ENCODE assay signal across 14 mouse cellular contexts in genomic region chr1:37690665-37691064, GRCm38 (mm10). TPM values are rescaled to one million over a fixed set of nuclear protein-coding genes. Genes with fewer than 3 reads are reported as not detected.
DNase-seq lines count a peak whose midpoint lies in the region; ATAC-seq and TF ChIP-seq lines count a peak whose summit lies in the region.
"Had no signal": no experiment of that assay in that cellular context is flagged by ENCODE, and none has a peak within 500 bp of the region (broad histone marks: within the 10 kb centered on the region; RNA-seq: fewer than 3 reads in every experiment).

No protein-coding gene starts in this region.

- H3K4me3 ChIP-seq in layer of hippocampus, adult 2 months = no peak overlapping the region
- H3K4me3 ChIP-seq: embryonic facial prominence, embryonic 15.5 days; forebrain, embryonic 15.5 days had no signal

- TF ChIP-seq CTCF in layer of hippocampus, adult 2 months (conservative IDR thresholded peaks at IDR 0.05) = peak; percentile 67

- no peak for ATAC-seq in monocyte, adult 5-6 weeks (replicated peaks; ENCODE audit: insufficient number of reproducible peaks, low FRiP score, low TSS enrichment, poor library complexity, severe bottlenecking)
- ATAC-seq: forebrain, embryonic 15.5 days; hindbrain, embryonic 16.5 days; midbrain, embryonic 16.5 days had no signal

- no peak for DNase-seq in layer of hippocampus, adult 2 months (ENCODE audit: low spot score in 2 of 2)
- no peak for DNase-seq in layer of hippocampus, postnatal 10 days (ENCODE audit: low spot score in 2 of 2)
- peak; percentile 32 for DNase-seq in 3T3-L1 (ENCODE audit: low read depth, low spot score)
- peak; percentile 56 for DNase-seq in A20 (ENCODE audit: low read depth, low spot score)
- peak; percentile 13 for DNase-seq in c-Kit-positive CD71-positive TER-119-positive erythroid progenitor cells, embryonic 14.5 days (ENCODE audit: low spot score)
- no peak for DNase-seq in frontal cortex, postnatal 14 days (ENCODE audit: low spot score in 2 of 2)
- DNase-seq: cerebellum, postnatal 36 days; heart, postnatal 10 days; layer of hippocampus, postnatal 36 days had no signal

- H3K27ac ChIP-seq in layer of hippocampus, adult 2 months = peak overlapping the region; percentile 83
- H3K27ac ChIP-seq: embryonic facial prominence, embryonic 15.5 days; forebrain, embryonic 15.5 days had no signal

RNA-seq across cellular contexts. Expression of gene 2010300C02Rik, which starts 29.2 kb away (rescaled TPM):
- 100 to 1,000 TPM; 399 to 415 TPM for total RNA-seq in layer of hippocampus, adult 2 months (2021)
- total RNA-seq in layer of hippocampus, postnatal 10 days (2021) = 100 to 1,000 TPM; 151 to 166 TPM
- 0.78 TPM in 1 of 3 replicates, not detected in the others for total RNA-seq in monocyte, adult 5-6 weeks (2017)

Comparison
In these comparisons a context has a peak if more than half of its experiments do, and no peak if none do; other contexts are left out.
1. DNase-seq: peak in 3T3-L1 (single experiment), A20 (single experiment) and c-Kit-positive CD71-positive TER-119-positive erythroid progenitor cells, embryonic 14.5 days (single experiment); none in layer of hippocampus, adult 2 months (0 of 2), layer of hippocampus, postnatal 10 days (0 of 2) and frontal cortex, postnatal 14 days (0 of 2).
2. RNA of gene 2010300C02Rik, which starts 29.2 kb away (total RNA-seq): 399 to 415 TPM in layer of hippocampus, adult 2 months and 151 to 166 TPM in layer of hippocampus, postnatal 10 days; 0.78 TPM in monocyte, adult 5-6 weeks; every median in the first group is over 10 times any median in the second.